Mouse (Mus musculus) CH12.LX (cell line): ENCODE results near the gene P3h1.

Experiments used
- CTCF ChIP-seq, 2 experiments: IDR thresholded peaks in 1 of 2; conservative IDR thresholded peaks in 1 of 2; 2 replicates each; pipeline ENCODE4 v1.5.1; 2011 to 2012; ENCODE audit warnings: low read depth in 2 of 2, low read length in 2 of 2, improper control_type of control experiment in 1 of 2, inconsistent platforms in 1 of 2, mild to moderate bottlenecking in 1 of 2, moderate library complexity in 1 of 2
- GABPA ChIP-seq: IDR thresholded peaks from 2 replicates; pipeline ENCODE4 v1.6.1; 2012; ENCODE audit warnings: low read depth, low read length, improper control_type of control experiment, inconsistent platforms; ENCODE audit not compliant: insufficient replicate concordance
- JUN ChIP-seq: IDR thresholded peaks from 2 replicates; pipeline ENCODE4 v1.6.1; 2011; ENCODE audit warnings: low read depth, mild to moderate bottlenecking, low read length, improper control_type of control experiment, moderate library complexity; ENCODE audit not compliant: insufficient read depth
- MAFK ChIP-seq: IDR thresholded peaks from 2 replicates; pipeline ENCODE4 v1.6.1; 2011; ENCODE audit warnings: low read length, improper control_type of control experiment; ENCODE audit not compliant: insufficient replicate concordance
- NRF1 ChIP-seq: IDR thresholded peaks from 2 replicates; pipeline ENCODE4 v1.6.1; 2014; ENCODE audit warnings: low read depth, mild to moderate bottlenecking, inconsistent platforms, low read length, improper control_type of control experiment, moderate library complexity
- POLR2A ChIP-seq: IDR thresholded peaks from 2 replicates; pipeline ENCODE4 v1.6.1; 2011; ENCODE audit warnings: low read depth, mild to moderate bottlenecking, improper control_type of control experiment, low read length
- RCOR1 ChIP-seq: conservative IDR thresholded peaks from 2 replicates; pipeline ENCODE4 v1.6.1; 2012; ENCODE audit warnings: low read depth, mild to moderate bottlenecking, inconsistent platforms, low read length, improper control_type of control experiment
- TCF12 ChIP-seq: IDR thresholded peaks from 2 replicates; pipeline ENCODE4 v1.6.1; 2014; ENCODE audit warnings: low read depth, mild to moderate bottlenecking, inconsistent platforms, low read length, improper control_type of control experiment

- TF ChIP-seq CTCF (conservative IDR thresholded peaks at IDR 0.05 in 1 of 2, IDR thresholded peaks at IDR 0.05 in 1 of 2; ENCODE audit: low read depth in 2 of 2, low read length in 2 of 2) (no peak), RCOR1 (no peak), NRF1 (no peak), JUN (no peak), TCF12 (no peak), GABPA (no peak), POLR2A (no peak), MAFK (no peak)
Observed at GRCm38 (mm10) chr4:119262483-119262882, 29.8 kb downstream of the P3h1 start.
